Mouse (Mus musculus): ENCODE measurements around the gene Col1a1. TPM values are rescaled to one million over a fixed set of nuclear protein-coding genes. Genes with fewer than 3 reads are reported as not detected.

Gene Col1a1
- polyA plus RNA-seq, 1 experiment from 2014 or later = 511 TPM

DNA sequence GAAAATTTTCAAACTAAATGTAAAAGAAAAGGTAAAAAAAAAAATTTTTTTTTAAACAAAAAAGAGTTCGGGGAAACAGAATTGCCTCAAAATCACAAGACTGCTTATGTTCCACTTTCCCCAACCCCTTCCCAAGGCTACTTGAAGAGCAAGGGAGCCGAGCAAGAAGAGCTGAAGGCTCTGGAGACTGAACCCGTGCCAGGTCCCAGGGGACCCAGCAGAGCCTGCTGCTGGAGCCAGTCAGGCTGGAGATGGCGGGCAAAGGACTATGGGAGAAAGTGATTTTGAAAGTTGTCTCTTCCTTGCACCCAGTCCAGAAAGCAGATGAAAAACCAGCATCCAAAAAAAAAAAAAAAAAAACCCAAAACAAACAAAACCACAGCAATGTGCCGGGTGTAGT is 49.8 kb downstream of the Col1a1 start:
- Histone ChIP-seq H3K27me3 (ENCODE audit: control insufficient read depth, insufficient read depth, low read length) (no peaks in the 10 kb centered on the region), H3K36me3 (ENCODE audit: control insufficient read depth, insufficient read depth, low read length) (no peaks in the 10 kb centered on the region), H3K9ac (ENCODE audit: low read length) (no peak overlapping the region), H3K4me3 (ENCODE audit: control insufficient read depth in 1 of 2, insufficient read depth in 1 of 2, low read depth in 1 of 2, low read length in 2 of 2) (no peak overlapping the region), H3K4me1 (ENCODE audit: control insufficient read depth in 2 of 2, insufficient read depth in 2 of 2, low read length in 2 of 2) (peaks cover 23 to 37% of the 10 kb centered on the region in 2 experiments), H3K27ac (replicated peaks in 1 of 2; ENCODE audit: control insufficient read depth in 1 of 2, insufficient read depth in 1 of 2, low read depth in 2 of 2, low read length in 2 of 2) (no peak overlapping the region), H3K9me3 (ENCODE audit: control insufficient read depth, low read length) (no peaks in the 10 kb centered on the region), H3K4me2 (ENCODE audit: low read length) (no peak overlapping the region)
- ATAC-seq (ENCODE audit: insufficient number of reproducible peaks, insufficient read depth, low FRiP score, low read depth) = no peak
- 78% methylated on average over 5 of the region's 5 CpGs for WGBS

DNA sequence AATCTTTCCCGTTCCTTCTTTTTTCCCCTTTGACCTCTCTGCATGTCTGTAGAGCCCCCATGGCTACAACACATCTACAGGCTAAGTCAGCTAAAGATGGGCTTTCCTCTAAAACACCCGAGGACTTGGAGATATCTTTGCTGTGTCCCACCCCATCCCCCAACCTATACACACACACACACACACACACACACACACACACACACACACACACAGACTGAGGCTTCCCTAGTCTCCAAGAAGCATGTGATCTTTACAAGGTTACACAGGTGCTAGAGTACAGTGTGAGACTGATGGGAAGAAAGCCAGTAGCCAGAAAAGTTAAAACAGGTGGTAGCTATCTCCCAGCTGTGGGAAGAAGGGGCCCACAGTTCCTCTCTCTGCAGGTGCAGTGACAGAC is 50.4 kb downstream of the Col1a1 start:
- peaks cover 23 to 37% of the 10 kb centered on the region in 2 experiments for H3K4me1 ChIP-seq (ENCODE audit: control insufficient read depth in 2 of 2, insufficient read depth in 2 of 2, low read length in 2 of 2)
- 63% methylated on average over 2 of the region's 2 CpGs for WGBS

DNA sequence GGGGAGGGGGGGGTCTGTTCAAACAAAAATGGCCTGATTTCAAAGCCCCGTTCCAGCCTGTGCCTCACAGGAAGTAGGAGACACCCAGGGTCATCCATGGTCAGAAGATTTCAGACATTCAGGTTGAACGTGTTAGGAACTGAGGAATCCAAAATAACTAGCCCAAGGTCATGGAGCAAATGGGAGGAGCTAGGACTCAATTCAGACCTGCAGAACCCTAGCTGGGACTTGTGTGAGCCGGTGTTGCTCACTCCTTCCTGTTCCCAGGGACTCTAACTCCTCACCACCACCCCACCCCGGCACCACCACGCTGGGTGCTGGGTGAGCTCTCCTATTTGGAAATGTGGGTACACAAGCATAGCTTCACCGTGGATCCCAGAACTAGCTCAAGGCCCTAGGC is 51.3 kb downstream of the Col1a1 start:
- H3K27ac ChIP-seq (replicated peaks in 1 of 2; ENCODE audit: control insufficient read depth in 1 of 2, insufficient read depth in 1 of 2, low read depth in 2 of 2, low read length in 2 of 2) = no peak overlapping the region; a peak in 1 of 4 replicates
- H3K4me1 ChIP-seq (ENCODE audit: control insufficient read depth in 2 of 2, insufficient read depth in 2 of 2, low read length in 2 of 2) = peaks cover 23 to 37% of the 10 kb centered on the region in 2 experiments
- no peak overlapping the region for H3K4me2 ChIP-seq (ENCODE audit: low read length)
- no peak overlapping the region for H3K4me3 ChIP-seq (ENCODE audit: control insufficient read depth in 1 of 2, insufficient read depth in 1 of 2, low read depth in 1 of 2, low read length in 2 of 2)
- H3K27me3 ChIP-seq (ENCODE audit: control insufficient read depth, insufficient read depth, low read length) = no peaks in the 10 kb centered on the region
- no peak for ATAC-seq (ENCODE audit: insufficient number of reproducible peaks, insufficient read depth, low FRiP score, low read depth)
- no peak overlapping the region for H3K9ac ChIP-seq (ENCODE audit: low read length)
- 55% methylated on average over 6 of the region's 6 CpGs for WGBS
- no peaks in the 10 kb centered on the region for H3K9me3 ChIP-seq (ENCODE audit: control insufficient read depth, low read length)
- H3K36me3 ChIP-seq (ENCODE audit: control insufficient read depth, insufficient read depth, low read length) = no peaks in the 10 kb centered on the region

More for the DNA sequence above, 50.4 kb downstream of the Col1a1 start:
- Histone ChIP-seq H3K36me3 (ENCODE audit: control insufficient read depth, insufficient read depth, low read length) (no peaks in the 10 kb centered on the region), H3K4me3 (ENCODE audit: control insufficient read depth in 1 of 2, insufficient read depth in 1 of 2, low read depth in 1 of 2, low read length in 2 of 2) (no peak overlapping the region), H3K27ac (replicated peaks in 1 of 2; ENCODE audit: control insufficient read depth in 1 of 2, insufficient read depth in 1 of 2, low read depth in 2 of 2, low read length in 2 of 2) (no peak overlapping the region), H3K9ac (ENCODE audit: low read length) (no peak overlapping the region), H3K27me3 (ENCODE audit: control insufficient read depth, insufficient read depth, low read length) (no peaks in the 10 kb centered on the region), H3K4me2 (ENCODE audit: low read length) (no peak overlapping the region), H3K9me3 (ENCODE audit: control insufficient read depth, low read length) (no peaks in the 10 kb centered on the region)
- ATAC-seq (ENCODE audit: insufficient number of reproducible peaks, insufficient read depth, low FRiP score, low read depth) = no peak

DNA sequence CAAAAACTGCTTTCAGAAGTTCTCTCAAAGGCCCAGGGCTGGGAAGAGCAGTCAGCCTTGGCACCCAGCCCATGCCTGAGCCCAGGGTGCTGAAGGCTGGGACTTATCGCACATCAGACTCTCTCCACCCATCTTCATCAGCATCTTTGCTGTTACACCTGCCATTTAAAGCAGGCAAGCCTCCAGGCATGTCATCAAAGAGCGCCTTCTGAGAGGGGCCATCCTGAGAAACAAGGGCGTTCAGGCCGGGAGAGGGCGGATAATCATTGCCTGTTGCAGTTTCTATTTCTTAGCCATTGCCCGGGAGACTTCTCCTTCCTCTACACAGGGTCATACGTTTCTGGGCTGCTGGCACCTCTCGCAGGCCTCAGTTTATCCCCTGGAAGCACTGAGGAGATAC is 51.8 kb downstream of the Col1a1 start:
- Histone ChIP-seq H3K9me3 (ENCODE audit: control insufficient read depth, low read length) (no peaks in the 10 kb centered on the region), H3K36me3 (ENCODE audit: control insufficient read depth, insufficient read depth, low read length) (no peaks in the 10 kb centered on the region), H3K4me1 (ENCODE audit: control insufficient read depth in 2 of 2, insufficient read depth in 2 of 2, low read length in 2 of 2) (peaks cover 23 to 41% of the 10 kb centered on the region in 2 experiments), H3K9ac (ENCODE audit: low read length) (no peak overlapping the region), H3K4me3 (ENCODE audit: control insufficient read depth in 1 of 2, insufficient read depth in 1 of 2, low read depth in 1 of 2, low read length in 2 of 2) (no peak overlapping the region), H3K27me3 (ENCODE audit: control insufficient read depth, insufficient read depth, low read length) (no peaks in the 10 kb centered on the region), H3K27ac (replicated peaks in 1 of 2; ENCODE audit: control insufficient read depth in 1 of 2, insufficient read depth in 1 of 2, low read depth in 2 of 2, low read length in 2 of 2) (no peak overlapping the region), H3K4me2 (ENCODE audit: low read length) (no peak overlapping the region)
- no peak for ATAC-seq (ENCODE audit: insufficient number of reproducible peaks, insufficient read depth, low FRiP score, low read depth)
- 76% methylated on average over 8 of the region's 8 CpGs for WGBS

DNA sequence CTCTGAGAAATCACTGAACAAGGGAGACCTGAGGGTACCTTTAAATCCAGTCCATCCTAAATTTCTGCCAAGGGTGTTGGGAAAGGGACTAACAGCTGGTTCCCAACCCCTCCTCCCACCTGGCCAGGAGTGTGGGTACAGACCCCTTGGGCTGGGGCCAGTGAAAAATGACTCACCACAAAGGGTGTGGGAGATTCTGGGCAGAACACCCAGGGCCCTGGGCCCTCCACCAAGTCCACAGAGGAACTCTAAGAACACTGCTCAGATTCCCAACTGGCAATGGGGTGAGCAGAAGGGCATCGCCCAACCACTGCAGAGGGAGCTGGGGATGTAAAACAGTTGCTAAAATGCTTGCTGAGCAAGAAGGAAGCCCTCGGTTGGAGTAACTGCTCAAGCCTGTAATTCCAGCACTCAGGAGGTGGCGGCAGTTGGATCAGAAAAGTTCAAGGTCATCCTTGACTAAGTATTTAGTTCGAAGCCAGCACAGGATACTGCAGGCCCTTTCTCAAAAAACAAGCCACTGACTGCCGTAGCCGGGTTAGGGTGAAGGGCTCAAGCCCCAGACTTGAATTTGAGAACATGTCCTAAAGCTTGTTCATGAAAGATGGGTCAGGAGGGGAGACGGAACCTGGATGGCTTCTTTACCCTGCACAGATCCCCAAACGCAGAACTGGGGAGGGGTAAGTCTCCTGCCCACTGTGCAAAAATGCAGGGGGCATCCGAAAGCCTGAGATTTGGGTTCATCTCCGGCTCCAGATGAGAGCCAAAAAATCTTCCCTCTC is 52.9 kb downstream of the Col1a1 start:
- no peak for ATAC-seq (ENCODE audit: insufficient number of reproducible peaks, insufficient read depth, low FRiP score, low read depth)
- Histone ChIP-seq H3K4me3 (ENCODE audit: control insufficient read depth in 1 of 2, insufficient read depth in 1 of 2, low read depth in 1 of 2, low read length in 2 of 2) (peak overlapping the region; percentile 59 to 81), H3K36me3 (ENCODE audit: control insufficient read depth, insufficient read depth, low read length) (0 out of 2 replicates have a peak, but pooled peaks cover 4% of the 10 kb centered on the region), H3K27ac (replicated peaks in 1 of 2; ENCODE audit: control insufficient read depth in 1 of 2, insufficient read depth in 1 of 2, low read depth in 2 of 2, low read length in 2 of 2) (peak overlapping the region; percentile 93 to 95), H3K9ac (ENCODE audit: low read length) (peak overlapping the region; percentile 94), H3K4me1 (ENCODE audit: control insufficient read depth in 2 of 2, insufficient read depth in 2 of 2, low read length in 2 of 2) (peaks cover 33 to 52% of the 10 kb centered on the region in 2 experiments), H3K4me2 (ENCODE audit: low read length) (peak overlapping the region; percentile 96), H3K9me3 (ENCODE audit: control insufficient read depth, low read length) (no peaks in the 10 kb centered on the region), H3K27me3 (ENCODE audit: control insufficient read depth, insufficient read depth, low read length) (no peaks in the 10 kb centered on the region)
- WGBS = 16% methylated on average over 10 of the region's 10 CpGs

DNA sequence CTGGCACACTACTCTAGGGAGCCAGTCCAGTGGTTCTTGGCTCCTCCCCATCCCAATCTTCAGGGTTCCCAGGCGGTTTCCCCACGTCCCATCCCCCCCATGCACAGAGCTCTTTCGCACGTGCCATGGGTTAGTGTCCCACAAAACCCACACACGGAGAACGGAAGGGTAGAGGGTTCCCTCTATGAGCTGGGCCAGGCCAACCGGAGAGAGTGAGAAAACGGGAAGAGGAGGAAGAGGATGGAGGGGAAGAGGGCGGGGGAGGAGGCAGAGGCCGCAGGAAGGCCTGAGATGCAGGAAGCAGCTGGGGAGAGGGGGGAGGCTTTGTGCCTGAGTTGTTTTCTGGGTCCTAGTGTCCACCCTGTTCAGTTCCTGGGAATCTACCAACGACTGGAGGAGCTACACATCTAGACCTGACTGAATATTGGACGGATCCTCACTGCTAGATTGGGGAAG is 53.6 kb downstream of the Col1a1 start:
- Histone ChIP-seq H3K27me3 (ENCODE audit: control insufficient read depth, insufficient read depth, low read length) (no peaks in the 10 kb centered on the region), H3K4me2 (ENCODE audit: low read length) (peak overlapping the region; percentile 96), H3K4me3 (ENCODE audit: control insufficient read depth in 1 of 2, insufficient read depth in 1 of 2, low read depth in 1 of 2, low read length in 2 of 2) (peak overlapping the region; percentile 59 to 81), H3K9ac (ENCODE audit: low read length) (peak overlapping the region; percentile 94), H3K9me3 (ENCODE audit: control insufficient read depth, low read length) (no peaks in the 10 kb centered on the region), H3K4me1 (ENCODE audit: control insufficient read depth in 2 of 2, insufficient read depth in 2 of 2, low read length in 2 of 2) (peaks cover 40 to 59% of the 10 kb centered on the region in 2 experiments), H3K36me3 (ENCODE audit: control insufficient read depth, insufficient read depth, low read length) (peaks cover 7% of the 10 kb centered on the region; the same call in 1 of the 2 replicates), H3K27ac (replicated peaks in 1 of 2; ENCODE audit: control insufficient read depth in 1 of 2, insufficient read depth in 1 of 2, low read depth in 2 of 2, low read length in 2 of 2) (peak overlapping the region; percentile 93 to 95)
- under 1% methylated on average over 12 of the region's 12 CpGs for WGBS
- ATAC-seq (ENCODE audit: insufficient number of reproducible peaks, insufficient read depth, low FRiP score, low read depth) = peak; percentile 67

DNA sequence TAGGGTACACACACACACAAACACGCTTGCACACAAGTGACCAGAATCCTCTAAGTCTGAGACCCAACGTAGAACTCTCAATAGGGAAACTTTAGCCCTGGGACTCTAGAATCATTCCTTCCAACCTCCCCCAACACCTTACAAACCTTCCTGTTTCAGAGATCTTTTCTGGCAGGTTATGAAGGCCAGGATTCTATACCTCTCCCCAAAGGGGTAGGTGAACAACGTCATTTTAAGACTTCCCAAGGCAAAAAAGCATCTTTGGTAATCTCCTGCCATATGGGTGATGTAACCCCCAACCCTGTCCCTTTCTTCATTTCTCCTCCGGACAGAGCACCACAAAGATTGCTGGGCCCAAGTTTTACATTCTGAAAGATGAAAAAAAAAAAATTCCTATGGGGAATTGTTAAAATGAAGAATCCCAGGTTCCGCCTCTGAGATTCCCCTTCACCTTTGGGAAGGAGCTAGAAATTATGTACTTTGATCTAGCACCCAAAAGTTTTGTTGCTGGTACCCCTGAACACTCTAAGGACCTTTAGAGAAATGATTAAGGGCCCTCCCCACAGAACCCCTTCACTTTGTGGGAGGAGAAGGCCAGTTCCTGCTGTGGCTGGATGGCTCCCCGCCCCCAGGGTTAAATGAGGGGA is 54.2 kb downstream of the Col1a1 start:
- Histone ChIP-seq H3K9ac (ENCODE audit: low read length) (peak overlapping the region; percentile 94), H3K4me2 (ENCODE audit: low read length) (peak overlapping the region; percentile 96), H3K27ac (replicated peaks in 1 of 2; ENCODE audit: control insufficient read depth in 1 of 2, insufficient read depth in 1 of 2, low read depth in 2 of 2, low read length in 2 of 2) (peak overlapping the region; percentile 89 to 93), H3K36me3 (ENCODE audit: control insufficient read depth, insufficient read depth, low read length) (peaks cover 14% of the 10 kb centered on the region; the same call in 1 of the 2 replicates), H3K4me1 (ENCODE audit: control insufficient read depth in 2 of 2, insufficient read depth in 2 of 2, low read length in 2 of 2) (peaks cover 46 to 65% of the 10 kb centered on the region in 2 experiments), H3K27me3 (ENCODE audit: control insufficient read depth, insufficient read depth, low read length) (no peaks in the 10 kb centered on the region), H3K4me3 (ENCODE audit: control insufficient read depth in 1 of 2, insufficient read depth in 1 of 2, low read depth in 1 of 2, low read length in 2 of 2) (peak overlapping the region; percentile 40 to 84), H3K9me3 (ENCODE audit: control insufficient read depth, low read length) (no peaks in the 10 kb centered on the region)
- 46% methylated on average over 6 of the region's 6 CpGs for WGBS
- ATAC-seq (ENCODE audit: insufficient number of reproducible peaks, insufficient read depth, low FRiP score, low read depth) = no peak
